Mouse (Mus musculus): ENCODE data around the gene Lasp1.

- TF ChIP-seq CTCF (IDR thresholded peaks at IDR 0.05; ENCODE audit: low read depth, low read length) (no peak), POLR2A (IDR thresholded peaks at IDR 0.05; ENCODE audit: borderline replicate concordance, low read depth, low read length) (no peak)
Measured at GRCm38 (mm10) chr11:97813746-97814515, 15.1 kb downstream of the Lasp1 start.

Data from bone marrow macrophage, adult 2 months (primary cell).